Mouse (Mus musculus): ENCODE data around the gene L2hgdh.
A peak's percentile ranks its signal among the peaks of the same experiment; 100 is the strongest.

The L2hgdh gene

DNA sequence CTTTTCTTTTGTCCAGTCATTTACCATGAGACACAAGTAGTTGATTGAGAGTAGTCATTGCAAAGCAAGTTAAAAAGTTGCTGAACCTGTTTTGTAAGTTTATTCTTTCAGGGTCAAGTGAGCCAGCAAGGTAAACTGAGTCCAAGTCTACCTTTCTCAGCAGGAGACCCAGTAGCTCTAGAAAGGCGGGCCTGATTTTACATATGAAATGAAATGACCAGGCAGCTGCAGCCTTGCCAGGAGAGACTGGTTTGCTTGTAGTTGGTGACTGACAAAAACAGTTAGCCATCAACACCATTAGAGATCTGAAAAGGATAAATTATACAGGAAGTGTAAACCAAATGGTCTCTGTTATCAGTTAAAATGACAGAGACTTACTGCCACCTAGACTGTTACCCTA is 5.6 kb upstream of the L2hgdh start:
- DNase-seq (ENCODE audit: extremely low read depth, low read depth): no peak

- DNase-seq (ENCODE audit: extremely low read depth, low read depth): no peak
These were observed 4.6 kb upstream of the L2hgdh start for GRCm38 (mm10) chr12:69729246-69729645.

DNA sequence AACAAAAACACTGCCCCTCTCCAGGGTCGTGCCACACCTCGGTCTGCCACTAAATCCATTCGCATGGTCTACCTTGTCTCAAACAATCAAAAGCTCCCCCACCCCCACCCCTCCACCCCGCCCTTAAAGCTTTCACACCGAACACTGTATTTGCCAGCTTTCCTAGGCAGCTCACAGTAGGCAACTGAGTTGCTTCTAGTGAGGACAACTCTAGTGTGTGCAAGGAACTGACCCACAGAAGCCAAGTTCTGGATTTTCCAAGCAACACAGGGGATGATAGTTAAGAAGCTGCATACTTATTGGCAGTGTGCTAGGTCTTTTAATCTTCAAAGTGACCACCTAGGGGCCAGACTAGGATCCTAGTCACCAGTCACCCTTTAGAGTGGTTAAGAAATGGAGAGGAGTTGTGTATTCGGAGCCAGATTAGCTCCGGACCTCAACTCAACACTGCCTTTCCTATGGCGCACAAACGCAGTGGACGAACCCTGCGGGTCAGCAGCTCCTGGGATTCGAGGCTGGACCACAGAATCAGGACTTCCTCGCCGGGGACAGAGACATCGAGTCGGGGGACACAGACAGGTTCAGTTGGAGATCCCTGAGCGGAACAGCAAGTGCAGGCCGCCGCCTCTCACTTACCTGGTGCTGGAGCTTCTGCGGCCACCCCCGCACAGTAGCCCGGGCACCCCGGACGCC is 509 bp downstream of the L2hgdh start:
- peak; percentile 26 for DNase-seq (ENCODE audit: extremely low read depth, low read depth)

GRCm38 (mm10) chr12:69723376-69723775 is 1.3 kb downstream of the L2hgdh start:
- no peak for DNase-seq (ENCODE audit: extremely low read depth, low read depth)

DNA sequence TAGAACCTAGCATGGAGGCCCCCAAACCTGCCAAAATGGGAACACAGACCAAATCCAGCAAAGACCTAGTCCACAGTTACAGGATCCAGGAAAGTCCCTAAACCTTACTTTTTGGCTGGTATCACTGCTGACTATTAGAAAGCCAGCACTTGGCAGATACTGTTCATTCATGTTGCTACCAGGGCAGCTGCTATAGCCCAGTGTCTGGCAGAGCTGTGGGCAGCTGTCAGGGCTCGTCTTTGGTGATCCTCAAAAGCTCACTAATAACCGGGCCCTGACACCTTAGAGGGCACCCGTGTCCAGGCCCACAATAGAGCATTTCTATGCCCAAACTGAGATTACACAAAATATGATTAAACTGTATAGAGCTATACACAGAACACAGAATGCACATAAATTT is 1.8 kb downstream of the L2hgdh start:
- no peak for DNase-seq (ENCODE audit: extremely low read depth, low read depth)

GRCm38 (mm10) chr12:69713628-69714027 is 11.0 kb downstream of the L2hgdh start:
- no peak for DNase-seq (ENCODE audit: extremely low read depth, low read depth)

DNA sequence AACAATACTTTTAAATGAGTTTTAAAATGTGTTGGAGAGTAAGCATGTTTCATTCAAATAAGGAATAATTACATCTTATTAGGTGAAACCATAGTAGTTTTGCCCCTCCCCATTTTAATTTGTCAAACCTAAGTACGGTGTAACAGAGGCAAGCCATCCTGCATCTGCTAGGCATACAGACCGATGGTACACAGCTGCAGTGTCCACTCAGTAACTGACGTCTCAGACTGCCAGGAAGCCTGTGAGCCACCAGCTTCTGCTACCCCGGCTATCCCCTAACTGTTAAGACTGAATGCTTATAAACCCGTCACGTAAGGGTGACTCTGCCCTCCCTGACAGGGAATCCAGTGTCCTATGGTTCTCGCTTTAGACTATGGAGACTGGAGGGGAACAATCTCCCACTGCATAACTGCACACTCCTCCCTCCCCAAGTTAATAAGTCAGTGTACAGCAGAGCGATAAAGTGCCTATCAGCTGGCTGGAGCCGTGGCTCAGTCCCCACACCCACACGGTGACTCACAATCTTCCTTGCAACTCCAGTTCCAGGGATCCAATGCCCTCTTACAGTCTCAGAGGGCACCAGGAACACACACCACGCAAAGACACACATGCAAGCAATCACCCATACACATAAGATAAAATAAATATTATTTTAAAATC is 19.7 kb downstream of the L2hgdh start:
- DNase-seq (ENCODE audit: extremely low read depth, low read depth): no peak

- no peak for DNase-seq (ENCODE audit: extremely low read depth, low read depth)
These were observed 26.3 kb downstream of the L2hgdh start for GRCm38 (mm10) chr12:69698352-69698751.

- peak; percentile 33 for DNase-seq (ENCODE audit: extremely low read depth, low read depth)
These were observed 27.9 kb downstream of the L2hgdh start for GRCm38 (mm10) chr12:69696746-69697145.

GRCm38 (mm10) chr12:69693471-69693870 is 31.2 kb downstream of the L2hgdh start:
- DNase-seq (ENCODE audit: extremely low read depth, low read depth): no peak

GRCm38 (mm10) chr12:69690714-69691113 is 34.0 kb downstream of the L2hgdh start:
- no peak for DNase-seq (ENCODE audit: extremely low read depth, low read depth)

GRCm38 (mm10) chr12:69689094-69689493 is 35.6 kb downstream of the L2hgdh start:
- no peak for DNase-seq (ENCODE audit: extremely low read depth, low read depth)

DNA sequence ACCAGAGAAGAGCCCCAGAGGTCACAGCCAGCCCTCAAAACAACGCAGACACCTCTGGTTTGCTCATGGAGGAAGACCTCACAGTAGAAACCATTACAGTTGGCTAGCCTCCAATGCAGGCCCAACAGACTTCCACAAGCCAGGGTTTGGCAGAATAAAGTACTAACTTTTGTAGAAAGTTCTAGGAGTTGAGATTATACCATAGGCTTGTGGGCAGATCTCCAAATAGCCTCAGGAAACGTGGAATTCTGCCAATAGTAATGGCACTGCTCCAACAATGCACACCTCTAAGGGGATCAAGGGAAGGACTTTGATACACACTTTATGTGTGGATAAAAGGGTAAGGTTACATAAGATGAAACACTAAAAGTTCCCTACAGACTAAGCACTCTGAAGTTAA is 36.3 kb downstream of the L2hgdh start:
- no peak for DNase-seq (ENCODE audit: extremely low read depth, low read depth)

DNA sequence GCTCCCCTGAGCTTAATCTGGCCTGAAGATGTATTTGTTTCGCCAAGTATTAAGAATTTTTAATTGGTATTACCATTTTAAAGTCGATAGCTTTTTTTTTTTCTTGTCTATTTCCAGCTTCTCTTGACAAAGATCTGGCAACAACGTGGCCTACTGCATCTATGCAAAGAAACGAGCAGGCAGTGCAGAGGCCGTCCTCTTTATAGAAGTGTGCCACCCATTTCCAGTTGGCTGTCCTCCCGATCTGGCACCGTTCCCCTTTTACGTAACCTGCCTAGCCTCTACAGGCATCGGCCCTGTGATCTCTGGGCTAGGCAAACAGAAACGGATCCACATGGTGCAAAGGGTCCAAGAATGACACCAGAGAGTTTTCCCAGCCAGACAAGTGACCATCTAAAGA is 41.1 kb downstream of the L2hgdh start:
- peak; percentile 87 for DNase-seq (ENCODE audit: extremely low read depth, low read depth)

GRCm38 (mm10) chr12:69682788-69683419 is 41.8 kb downstream of the L2hgdh start:
- DNase-seq (ENCODE audit: extremely low read depth, low read depth): peak; percentile 42

DNA sequence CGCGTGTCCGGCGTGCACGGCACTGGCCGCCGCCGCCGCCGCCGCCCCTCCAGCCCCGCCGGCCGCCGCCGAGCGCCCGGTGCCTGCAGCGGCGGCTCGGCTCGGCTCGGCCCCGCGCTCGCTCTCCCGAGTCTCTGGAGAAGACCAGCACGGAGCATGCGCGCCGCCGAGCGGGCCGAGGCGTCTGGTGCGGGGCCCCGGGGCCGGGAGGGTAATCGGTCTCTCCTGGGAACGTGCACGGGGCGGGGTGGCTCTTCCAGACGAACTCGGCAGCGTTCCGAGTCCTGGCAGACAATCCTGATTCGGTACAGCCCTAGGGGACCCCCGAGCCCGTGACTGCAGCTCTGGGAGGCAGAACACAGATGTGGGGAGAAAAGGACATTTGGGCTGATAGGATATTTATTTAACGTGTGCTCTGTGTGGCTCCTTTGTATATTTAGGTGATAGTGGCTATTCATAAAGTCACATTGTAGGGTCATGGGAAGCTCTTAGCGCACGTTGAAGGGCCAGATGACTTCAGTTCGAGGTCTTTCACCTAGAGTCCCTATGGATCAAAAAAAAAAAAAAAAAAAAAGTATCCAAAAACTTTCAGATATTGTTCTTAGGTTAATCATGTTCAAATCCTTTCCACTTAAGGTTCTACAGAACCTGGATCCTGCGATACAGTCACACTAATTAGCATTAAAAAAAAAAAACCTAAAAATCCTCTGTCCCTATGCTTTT is 42.4 kb downstream of the L2hgdh start:
- peak; percentile 38 for DNase-seq (ENCODE audit: extremely low read depth, low read depth)

DNA sequence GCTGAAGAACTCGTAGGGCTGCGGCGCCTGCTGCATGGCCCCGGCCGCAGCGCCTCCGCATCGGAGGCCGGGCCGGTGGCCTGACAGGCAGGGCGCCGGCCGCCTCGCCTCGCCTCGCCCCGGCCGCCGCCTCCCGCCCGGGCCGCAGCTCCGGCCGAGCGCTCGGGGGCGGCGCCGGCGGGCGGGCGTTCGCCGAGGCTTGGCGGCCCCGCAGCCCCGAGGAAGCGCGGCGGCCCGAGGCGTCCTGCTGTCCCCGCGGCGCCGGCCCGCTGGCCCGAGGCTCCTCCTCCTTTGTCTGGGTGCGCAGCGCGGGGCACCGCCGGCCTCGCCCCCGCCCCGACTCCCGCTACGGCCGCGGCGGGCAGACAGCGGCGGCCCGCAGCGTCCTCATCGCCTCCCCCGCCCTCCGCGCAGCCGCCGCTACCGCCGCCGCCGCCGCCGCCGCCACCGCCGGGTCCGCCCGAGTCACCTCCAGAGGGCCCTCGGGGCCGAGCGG is 43.1 kb downstream of the L2hgdh start, which contains the start of gene Sos2:
Gene Sos2 (minus strand): TSS at position 287 of the 496 bp plus-strand sequence.
- no peak for DNase-seq (ENCODE audit: extremely low read depth, low read depth)

GRCm38 (mm10) chr12:69680635-69681565 is 43.8 kb downstream of the L2hgdh start:
- peak; percentile 59 for DNase-seq (ENCODE audit: extremely low read depth, low read depth)

- no peak for DNase-seq (ENCODE audit: extremely low read depth, low read depth)
These were observed 48.5 kb downstream of the L2hgdh start for GRCm38 (mm10) chr12:69676157-69676556.

All from MEL-GATA-1-ER (cell line).